Mouse (Mus musculus) neural tube, embryonic 15.5 days (tissue): ENCODE results near the gene Plcb1. TPM values are rescaled to one million over a fixed set of nuclear protein-coding genes. Genes with fewer than 3 reads are reported as not detected.
A peak's percentile ranks its signal among the peaks of the same experiment; 100 is the strongest.

ENCODE experiments used
- ATAC-seq: fragments of 200-750 bp; cut with Nextera tagmentation; 2 replicates; pipeline ENCODE4 v1.8.0; 2017; ENCODE audit warnings: mild to moderate bottlenecking, moderate TSS enrichment, moderate library complexity; ENCODE audit not compliant: low FRiP score
- H3K27ac ChIP-seq: fragments of 300-500 bp; sonication (generic); replicated peaks from 2 replicates; pipeline ENCODE4 v1.5.1; 2015; ENCODE audit warnings: mild to moderate bottlenecking, inconsistent platforms
- H3K27me3 ChIP-seq: fragments of 300-500 bp; sonication (generic); replicated peaks from 2 replicates; pipeline ENCODE4 v1.6.1; 2015; ENCODE audit warnings: inconsistent platforms
- H3K36me3 ChIP-seq: fragments of 300-500 bp; sonication (generic); 2 replicates; pipeline ENCODE4 v1.6.1; 2015; ENCODE audit warnings: inconsistent platforms
- H3K4me1 ChIP-seq: fragments of 300-500 bp; sonication (generic); 2 replicates; pipeline ENCODE4 v1.6.1; 2015; ENCODE audit warnings: inconsistent platforms
- H3K4me2 ChIP-seq: fragments of 300-500 bp; sonication (generic); 2 replicates; pipeline ENCODE4 v1.6.1; 2015; ENCODE audit warnings: inconsistent platforms, mild to moderate bottlenecking, moderate library complexity
- H3K4me3 ChIP-seq: fragments of 300-500 bp; sonication (generic); replicated peaks from 2 replicates; pipeline ENCODE4 v1.5.1; 2015; ENCODE audit warnings: mild to moderate bottlenecking, inconsistent platforms
- H3K9ac ChIP-seq: fragments of 300-500 bp; sonication (generic); replicated peaks from 2 replicates; pipeline ENCODE4 v1.6.1; 2015; ENCODE audit warnings: mild to moderate bottlenecking, inconsistent platforms
- H3K9me3 ChIP-seq: fragments of 300-500 bp; sonication (generic); replicated peaks from 2 replicates; pipeline ENCODE4 v1.6.1; 2016; ENCODE audit warnings: inconsistent platforms
- WGBS: fragments of 180-500 bp; shearing (Covaris S2); methylation state at CpG from one replicate; pipeline ENCODE4 v1.1.7; 2015; ENCODE audit warnings: mixed read lengths; 5-methylcytosine and 5-hydroxymethylcytosine counted together
- polyA plus RNA-seq: library from polyadenylated mRNA; unstranded; fragments of >200 nt; fragmentation: Nextera tagmentation; extraction: Ambion mirVana; gene quantifications from 2 replicates; pipeline ENCODE4 v1.2.1, GENCODE M21; 2015

Gene Plcb1
- polyA plus RNA-seq, 1 experiment from 2014 or later = 81.5 TPM

DNA sequence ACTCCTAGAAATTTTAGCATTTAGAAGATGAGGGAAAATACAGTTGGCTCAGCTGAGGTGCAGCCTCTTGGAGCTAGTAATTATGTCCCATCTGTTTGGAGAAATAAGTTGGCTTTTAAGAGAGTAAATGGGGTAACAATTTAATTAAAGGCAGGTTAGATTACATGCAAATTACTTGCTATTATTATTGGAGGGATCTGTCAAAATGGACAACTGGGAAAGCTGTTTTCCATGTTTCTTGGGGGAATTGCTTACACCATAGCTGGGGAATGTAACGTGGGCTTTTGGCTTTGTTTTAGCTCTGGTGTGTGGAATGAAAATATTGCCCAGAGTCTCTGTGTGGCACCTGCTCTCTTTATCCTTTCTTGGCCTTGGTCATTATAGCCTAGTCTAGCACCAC is 316.1 kb downstream of the Plcb1 start:
- 0 out of 2 replicates have a peak, but pooled peaks have one; percentile 24 for ATAC-seq
- H3K9ac ChIP-seq = no peak overlapping the region
- 27% methylated on average over 1 of the region's 1 CpGs for WGBS
- no peak overlapping the region for H3K4me2 ChIP-seq
- no peaks in the 10 kb centered on the region for H3K9me3 ChIP-seq
- H3K27me3 ChIP-seq = no peaks in the 10 kb centered on the region
- peaks cover 5% of the 10 kb centered on the region; the same call in 1 of the 2 replicates for H3K4me1 ChIP-seq
- H3K27ac ChIP-seq = 0 out of 2 replicates have a peak overlapping the region, but pooled peaks have one; percentile 58
- H3K4me3 ChIP-seq = no peak overlapping the region
- H3K36me3 ChIP-seq = no peaks in the 10 kb centered on the region

GRCm38 (mm10) chr2:135106649-135107048 is 320.8 kb downstream of the Plcb1 start:
- Histone ChIP-seq H3K4me1 (no peaks in the 10 kb centered on the region; the same call in none of the 2 replicates), H3K4me3 (no peak overlapping the region), H3K36me3 (no peaks in the 10 kb centered on the region), H3K27ac (no peak overlapping the region), H3K9ac (no peak overlapping the region), H3K4me2 (no peak overlapping the region), H3K27me3 (no peaks in the 10 kb centered on the region), H3K9me3 (no peaks in the 10 kb centered on the region)
- 86% methylated on average over 4 of the region's 4 CpGs for WGBS
- ATAC-seq = no peak

- Histone ChIP-seq H3K9ac (no peak overlapping the region), H3K4me2 (no peak overlapping the region), H3K9me3 (no peaks in the 10 kb centered on the region), H3K4me3 (no peak overlapping the region), H3K36me3 (no peaks in the 10 kb centered on the region), H3K27me3 (no peaks in the 10 kb centered on the region), H3K4me1 (peaks cover 6% of the 10 kb centered on the region), H3K27ac (no peak overlapping the region)
- no peak for ATAC-seq
- WGBS = 31% methylated on average over 2 of the region's 2 CpGs
These were observed 322.7 kb downstream of the Plcb1 start for GRCm38 (mm10) chr2:135108607-135109006.

GRCm38 (mm10) chr2:135114501-135115128 is 328.7 kb downstream of the Plcb1 start:
- WGBS = 56% methylated on average over 3 of the region's 3 CpGs
- Histone ChIP-seq H3K9ac (no peak overlapping the region), H3K36me3 (no peaks in the 10 kb centered on the region), H3K4me2 (no peak overlapping the region), H3K27me3 (no peaks in the 10 kb centered on the region), H3K4me1 (peaks cover 13% of the 10 kb centered on the region), H3K4me3 (no peak overlapping the region), H3K27ac (no peak overlapping the region), H3K9me3 (no peaks in the 10 kb centered on the region)
- no peak for ATAC-seq

DNA sequence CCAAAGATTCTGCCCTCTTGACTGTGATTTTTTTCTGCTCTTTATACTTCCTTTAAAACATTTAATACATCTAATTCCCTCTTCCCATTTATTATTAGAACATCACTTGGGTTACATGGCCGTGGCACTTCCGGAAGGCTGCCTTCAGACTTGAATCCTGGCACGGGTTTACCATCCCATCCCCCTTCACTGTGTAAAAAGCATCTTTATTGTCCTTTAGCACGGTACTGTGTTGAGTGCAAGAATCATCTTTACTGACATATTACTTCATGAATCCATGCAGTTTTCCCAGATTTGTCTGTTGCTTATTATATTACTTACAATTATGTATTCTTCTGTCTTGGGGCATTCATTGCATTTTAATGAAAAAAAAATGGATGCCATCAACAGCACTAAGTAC is 337.2 kb downstream of the Plcb1 start:
- peak; percentile 72; the same call in 1 of the 2 replicates for ATAC-seq
- 64% methylated on average over 4 of the region's 4 CpGs for WGBS
- H3K27ac ChIP-seq = peak overlapping the region; percentile 23

DNA sequence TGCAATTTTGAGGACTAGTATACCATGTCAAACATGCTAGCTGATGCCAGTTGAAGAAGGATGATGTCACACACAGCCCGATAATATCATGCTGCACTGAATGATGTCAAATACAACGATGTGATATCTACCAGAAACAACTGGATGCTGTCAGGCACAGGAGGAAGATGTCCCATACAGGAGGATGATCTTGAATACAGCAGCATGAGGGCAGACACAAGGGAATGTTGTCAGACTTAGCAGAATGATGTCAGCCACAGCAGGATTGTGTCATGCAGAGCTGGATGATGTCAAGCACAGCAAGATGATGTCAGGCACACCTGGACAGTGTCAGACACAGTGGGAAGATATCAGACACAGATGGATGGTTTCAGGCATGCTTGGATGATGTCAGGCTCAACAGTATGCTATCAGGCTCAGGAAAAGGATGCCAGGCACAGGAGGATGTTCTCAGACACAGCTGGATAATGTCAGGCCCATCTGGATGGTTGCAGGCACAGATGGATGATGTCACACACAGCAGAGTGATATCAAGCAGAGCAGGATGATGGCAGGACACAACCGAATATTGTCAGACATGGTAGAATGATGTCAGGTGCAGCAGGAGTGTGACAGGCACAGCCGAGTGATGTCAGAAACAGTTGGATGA is 338.0 kb downstream of the Plcb1 start:
- Histone ChIP-seq H3K27ac (no peak overlapping the region), H3K9ac (no peak overlapping the region), H3K27me3 (no peaks in the 10 kb centered on the region), H3K9me3 (no peaks in the 10 kb centered on the region), H3K4me2 (no peak overlapping the region), H3K4me1 (no peaks in the 10 kb centered on the region), H3K36me3 (no peaks in the 10 kb centered on the region), H3K4me3 (no peak overlapping the region)
- 75% methylated on average over 4 of the region's 4 CpGs for whole genome bisulfite sequencing
- peak; percentile 42 for ATAC-seq

More for the DNA sequence above, 337.2 kb downstream of the Plcb1 start:
- no peaks in the 10 kb centered on the region for H3K27me3 ChIP-seq
- no peak overlapping the region for H3K4me2 ChIP-seq
- no peak overlapping the region for H3K9ac ChIP-seq
- no peak overlapping the region for H3K4me3 ChIP-seq
- H3K36me3 ChIP-seq = no peaks in the 10 kb centered on the region
- H3K4me1 ChIP-seq = no peaks in the 10 kb centered on the region
- no peaks in the 10 kb centered on the region for H3K9me3 ChIP-seq

GRCm38 (mm10) chr2:135140576-135140975 is 354.7 kb downstream of the Plcb1 start:
- ATAC-seq = no peak

GRCm38 (mm10) chr2:135152289-135152688 is 366.4 kb downstream of the Plcb1 start:
- 72% methylated on average over 7 of the region's 7 CpGs for WGBS
- H3K9ac ChIP-seq = no peak overlapping the region

More at GRCm38 (mm10) chr2:135140576-135140975, 354.7 kb downstream of the Plcb1 start:
- H3K4me2 ChIP-seq = peak overlapping the region; percentile 27
- H3K4me3 ChIP-seq = no peak overlapping the region
- H3K27me3 ChIP-seq = no peaks in the 10 kb centered on the region
- no peak overlapping the region for H3K9ac ChIP-seq
- no peaks in the 10 kb centered on the region for H3K9me3 ChIP-seq
- H3K36me3 ChIP-seq = no peaks in the 10 kb centered on the region
- peaks cover 7% of the 10 kb centered on the region; the same call in 1 of the 2 replicates for H3K4me1 ChIP-seq
- WGBS = 3% methylated on average over 8 of the region's 8 CpGs
- H3K27ac ChIP-seq = no peak overlapping the region

GRCm38 (mm10) chr2:135153248-135153647 is 367.4 kb downstream of the Plcb1 start:
- peak; percentile 59; the same call in 1 of the 2 replicates for ATAC-seq
- H3K4me3 ChIP-seq = no peak overlapping the region

More at GRCm38 (mm10) chr2:135152289-135152688, 366.4 kb downstream of the Plcb1 start:
- Histone ChIP-seq H3K27me3 (no peaks in the 10 kb centered on the region), H3K4me3 (no peak overlapping the region), H3K27ac (no peak overlapping the region), H3K9me3 (no peaks in the 10 kb centered on the region), H3K36me3 (no peaks in the 10 kb centered on the region), H3K4me2 (no peak overlapping the region), H3K4me1 (peaks cover 6% of the 10 kb centered on the region; the same call in 1 of the 2 replicates)
- no peak for ATAC-seq

DNA sequence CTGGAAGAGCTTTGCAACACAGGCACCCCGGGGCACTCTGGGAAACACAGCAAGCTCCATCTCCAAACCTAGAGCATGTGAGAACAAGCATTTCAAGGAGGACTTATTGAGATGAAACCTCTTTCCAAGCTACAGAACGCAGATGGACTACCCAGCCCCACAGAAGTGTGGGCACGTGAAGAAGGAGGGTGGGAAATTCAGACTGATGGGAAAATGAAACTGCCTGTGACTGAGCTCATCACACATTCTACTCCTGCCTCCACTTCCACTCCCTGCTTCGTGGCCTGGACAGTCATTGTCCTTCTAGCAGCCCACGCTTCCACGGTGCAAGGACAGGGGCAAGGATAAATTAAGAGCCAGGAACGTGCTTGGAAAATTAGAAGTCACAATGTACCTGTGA is 370.2 kb downstream of the Plcb1 start:
- Histone ChIP-seq H3K27me3 (no peaks in the 10 kb centered on the region), H3K4me3 (no peak overlapping the region), H3K9ac (no peak overlapping the region), H3K4me2 (no peak overlapping the region), H3K36me3 (no peaks in the 10 kb centered on the region), H3K9me3 (no peaks in the 10 kb centered on the region), H3K4me1 (peaks cover 6% of the 10 kb centered on the region; the same call in 1 of the 2 replicates), H3K27ac (no peak overlapping the region)
- no peak for ATAC-seq
- 68% methylated on average over 7 of the region's 7 CpGs for WGBS

More at GRCm38 (mm10) chr2:135153248-135153647, 367.4 kb downstream of the Plcb1 start:
- Histone ChIP-seq H3K36me3 (no peaks in the 10 kb centered on the region), H3K4me2 (no peak overlapping the region), H3K27me3 (no peaks in the 10 kb centered on the region), H3K4me1 (peaks cover 6% of the 10 kb centered on the region; the same call in 1 of the 2 replicates), H3K9ac (no peak overlapping the region), H3K9me3 (no peaks in the 10 kb centered on the region), H3K27ac (peak overlapping the region; percentile 56)
- WGBS = 61% methylated on average over 4 of the region's 4 CpGs

GRCm38 (mm10) chr2:135157961-135158360 is 372.1 kb downstream of the Plcb1 start:
- no peak overlapping the region for H3K27ac ChIP-seq
- 95% methylated on average over 2 of the region's 2 CpGs for WGBS
- no peak overlapping the region for H3K4me2 ChIP-seq
- peaks cover 4% of the 10 kb centered on the region; the same call in 1 of the 2 replicates for H3K4me1 ChIP-seq
- no peaks in the 10 kb centered on the region for H3K9me3 ChIP-seq
- H3K9ac ChIP-seq = no peak overlapping the region
- H3K36me3 ChIP-seq = no peaks in the 10 kb centered on the region
- no peaks in the 10 kb centered on the region for H3K27me3 ChIP-seq
- H3K4me3 ChIP-seq = no peak overlapping the region
- ATAC-seq = no peak

GRCm38 (mm10) chr2:135161673-135162072 is 375.8 kb downstream of the Plcb1 start:
- Histone ChIP-seq H3K4me2 (no peak overlapping the region), H3K9ac (no peak overlapping the region), H3K4me3 (no peak overlapping the region), H3K4me1 (no peaks in the 10 kb centered on the region), H3K27ac (no peak overlapping the region), H3K36me3 (no peaks in the 10 kb centered on the region), H3K9me3 (no peaks in the 10 kb centered on the region), H3K27me3 (no peaks in the 10 kb centered on the region)
- WGBS = 91% methylated on average over 4 of the region's 4 CpGs
- ATAC-seq = no peak
